ENCODE assay signal across 8 mouse cellular contexts in genomic region chr9:120869432-120870081, GRCm38 (mm10). TPM values are rescaled to one million over a fixed set of nuclear protein-coding genes. Genes with fewer than 3 reads are reported as not detected.
A peak's percentile ranks its signal among the peaks of the same experiment; 100 is the strongest.
DNase-seq lines count a peak whose midpoint lies in the region; ATAC-seq and TF ChIP-seq lines count a peak whose summit lies in the region.

No protein-coding gene starts in this region.

- TF ChIP-seq CTCF in gastrocnemius, adult 2 months (IDR thresholded peaks at IDR 0.05): no peak
- no peak for TF ChIP-seq CTCF in olfactory bulb, adult 2 months (IDR thresholded peaks at IDR 0.05; ENCODE audit: insufficient read depth, low read depth, low read length)

- H3K4me2 ChIP-seq in embryonic facial prominence, embryonic 14.5 days (ENCODE audit: low read depth, low read length): peak overlapping the region; percentile 51
- peak overlapping the region; percentile 39 for H3K4me2 ChIP-seq in hindbrain, embryonic 13.5 days

- no peaks in the 10 kb centered on the region for H3K27me3 ChIP-seq in embryonic facial prominence, embryonic 14.5 days (replicated peaks; ENCODE audit: control insufficient read depth, insufficient read depth, low read length)
- peaks cover 4% of the 10 kb centered on the region; the same call in 1 of the 2 replicates for H3K27me3 ChIP-seq in hindbrain, embryonic 13.5 days

- H3K4me3 ChIP-seq in gastrocnemius, adult 2 months: peak overlapping the region; percentile 56
- H3K4me3 ChIP-seq in embryonic facial prominence, embryonic 14.5 days (ENCODE audit: low read depth, low read length): peak overlapping the region; percentile 17
- no peak overlapping the region for H3K4me3 ChIP-seq in hindbrain, embryonic 13.5 days
- H3K4me3 ChIP-seq in olfactory bulb, adult 2 months (ENCODE audit: insufficient read depth, low read depth, low read length): 0 out of 2 replicates have a peak overlapping the region, but pooled peaks have one; percentile 2

- H3K36me3 ChIP-seq in embryonic facial prominence, embryonic 14.5 days (ENCODE audit: control insufficient read depth, insufficient read depth, low read length): no peaks in the 10 kb centered on the region
- H3K36me3 ChIP-seq in hindbrain, embryonic 13.5 days: no peaks in the 10 kb centered on the region

- peaks cover 5% of the 10 kb centered on the region; the same call in 1 of the 2 replicates for H3K9me3 ChIP-seq in embryonic facial prominence, embryonic 14.5 days (ENCODE audit: control insufficient read depth, low read length)
- H3K9me3 ChIP-seq in hindbrain, embryonic 13.5 days: no peaks in the 10 kb centered on the region; the same call in 1 of the 2 replicates

- intact Hi-C loops in gastrocnemius, adult 2 months (cut with DNase I): no loop called here

- DNase-seq in gastrocnemius, adult 2 months: peak; percentile 32
- no peak for DNase-seq in gastrocnemius, postnatal 10 days
- DNase-seq in embryonic facial prominence, embryonic 14.5 days (ENCODE audit: low spot score): peak; percentile 85
- peak; percentile 72 to 77 for DNase-seq in layer of hippocampus, postnatal 14 days (ENCODE audit: low spot score in 2 of 2)
- DNase-seq in spleen, adult 18-20 months: no peak
- DNase-seq in adrenal gland, adult 2 months: no peak

- peak overlapping the region; percentile 35 for H3K9ac ChIP-seq in embryonic facial prominence, embryonic 14.5 days (ENCODE audit: low read depth, low read length)
- peak overlapping the region; percentile 43 for H3K9ac ChIP-seq in hindbrain, embryonic 13.5 days

- peaks cover 47% of the 10 kb centered on the region for H3K4me1 ChIP-seq in embryonic facial prominence, embryonic 14.5 days (ENCODE audit: control insufficient read depth, insufficient read depth, low read length)
- peaks cover 45% of the 10 kb centered on the region for H3K4me1 ChIP-seq in hindbrain, embryonic 13.5 days (replicated peaks)
- peaks cover 47% of the 10 kb centered on the region for H3K4me1 ChIP-seq in olfactory bulb, adult 2 months (ENCODE audit: control insufficient read depth, insufficient read depth, low read length)

- H3K27ac ChIP-seq in gastrocnemius, adult 2 months: peak overlapping the region; percentile 59
- peak overlapping the region; percentile 84 for H3K27ac ChIP-seq in embryonic facial prominence, embryonic 14.5 days (replicated peaks; ENCODE audit: low read depth, low read length)
- peak overlapping the region; percentile 74 for H3K27ac ChIP-seq in hindbrain, embryonic 13.5 days
- peak overlapping the region; percentile 99 for H3K27ac ChIP-seq in olfactory bulb, adult 2 months (ENCODE audit: insufficient read depth, low read depth, low read length)

- peak; percentile 69 for ATAC-seq in embryonic facial prominence, embryonic 14.5 days (ENCODE audit: low read depth)
- ATAC-seq in hindbrain, embryonic 13.5 days (ENCODE audit: low FRiP score): peak; percentile 17; the same call in 1 of the 2 replicates

- WGBS in embryonic facial prominence, embryonic 14.5 days: 8% methylated on average over 19 of the region's 19 CpGs
- 28% methylated on average over 19 of the region's 19 CpGs for WGBS in hindbrain, embryonic 13.5 days
- WGBS in olfactory bulb, adult 2 months: 6% methylated on average over 19 of the region's 19 CpGs

- TF ChIP-seq POLR2A in olfactory bulb, adult 2 months (IDR thresholded peaks at IDR 0.05; ENCODE audit: insufficient read depth, low read depth, low read length): no peak

RNA-seq across cellular contexts. Expression of gene Ctnnb1, which starts 59.5 kb away (rescaled TPM):
- total RNA-seq in gastrocnemius, adult 2 months (2021): 100 to 1,000 TPM; 213 to 241 TPM
- total RNA-seq in gastrocnemius, postnatal 10 days (2021): 100 to 1,000 TPM; 306 TPM
- 716 and 779 TPM in 2 replicates for polyA plus RNA-seq in embryonic facial prominence, embryonic 14.5 days (2014; fragmentation: Nextera tagmentation; extraction: Ambion mirVana)
- 422 and 424 TPM in 2 replicates for polyA plus RNA-seq in hindbrain, embryonic 13.5 days (2015; fragmentation: Nextera tagmentation; extraction: Ambion mirVana)
- total RNA-seq in layer of hippocampus, postnatal 14 days (2021): 100 to 1,000 TPM; 772 to 788 TPM
- 444 TPM in 1 of 2 replicates, not detected in the other for polyA plus RNA-seq in olfactory bulb, adult 2 months (2012; ENCODE audit: insufficient read depth, insufficient read length, low replicate concordance, missing spikeins)
- total RNA-seq in adrenal gland, adult 2 months (2021): 100 to 1,000 TPM; 723 to 888 TPM
- polyA plus RNA-seq in adrenal gland, adult 2 months (2012; rRNA removed): 78.3 and 197 TPM in 2 replicates

Comparison
In these comparisons a context has a peak if more than half of its experiments do, and no peak if none do; other contexts are left out.
1. DNase-seq: peak in gastrocnemius, adult 2 months (single experiment), embryonic facial prominence, embryonic 14.5 days (single experiment) and layer of hippocampus, postnatal 14 days (2 of 2); none in gastrocnemius, postnatal 10 days (single experiment), spleen, adult 18-20 months (0 of 2) and adrenal gland, adult 2 months (single experiment).
2. Peak in every context shown above with its lines, with median percentiles within 50 percentile points of each other: H3K27ac ChIP-seq.